Mouse (Mus musculus) naive thymus-derived CD4-positive, alpha-beta T cell, adult 2 months (primary cell): ENCODE data around the gene Gpr34.

Source experiments
- DNase-seq: peaks from one replicate; pipeline ENCODE4 v3.0.0-alpha.2; 2011; ENCODE audit warnings: low read depth

Gene Gpr34

GRCm38 (mm10) chrX:13670342-13670741 lies 38.5 kb downstream of the Gpr34 start:
- DNase-seq = no peak

- no peak for DNase-seq
Observed at GRCm38 (mm10) chrX:13673001-13673400, 41.1 kb downstream of the Gpr34 start.

- no peak for DNase-seq
Observed at GRCm38 (mm10) chrX:13681748-13682147, 49.9 kb downstream of the Gpr34 start.

- no peak for DNase-seq
Observed at GRCm38 (mm10) chrX:13686589-13686988, 54.7 kb downstream of the Gpr34 start.

GRCm38 (mm10) chrX:13688356-13688755 lies 56.5 kb downstream of the Gpr34 start:
- DNase-seq = no peak
